Mouse (Mus musculus): ENCODE measurements around the gene Stx17. TPM values are rescaled to one million over a fixed set of nuclear protein-coding genes. Genes with fewer than 3 reads are reported as not detected.

Stx17 gene
- total RNA-seq, 2 experiments from 2014 or later: 50.6 to 61.4 TPM

DNA sequence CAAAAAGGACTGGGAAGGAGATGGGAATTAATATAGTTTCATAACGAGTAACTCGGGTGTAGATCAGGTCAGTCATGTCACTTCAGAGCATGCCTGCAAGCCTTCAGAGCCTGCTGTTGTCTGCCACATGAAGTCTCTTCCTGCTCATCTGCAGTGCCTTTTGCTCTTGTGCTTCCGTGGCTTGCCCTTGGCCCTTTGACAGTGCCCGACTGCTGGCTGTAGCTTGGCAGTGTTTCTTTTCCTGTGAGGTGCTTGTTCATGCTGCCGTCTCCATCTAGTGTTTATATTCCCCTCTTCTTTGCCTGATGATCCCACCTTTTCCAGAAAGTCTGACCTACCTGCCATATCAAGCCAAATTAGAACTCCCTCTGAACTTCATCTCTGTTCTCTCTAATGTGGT is 39.1 kb downstream of the Stx17 start:
- peak; percentile 57 for DNase-seq

DNA sequence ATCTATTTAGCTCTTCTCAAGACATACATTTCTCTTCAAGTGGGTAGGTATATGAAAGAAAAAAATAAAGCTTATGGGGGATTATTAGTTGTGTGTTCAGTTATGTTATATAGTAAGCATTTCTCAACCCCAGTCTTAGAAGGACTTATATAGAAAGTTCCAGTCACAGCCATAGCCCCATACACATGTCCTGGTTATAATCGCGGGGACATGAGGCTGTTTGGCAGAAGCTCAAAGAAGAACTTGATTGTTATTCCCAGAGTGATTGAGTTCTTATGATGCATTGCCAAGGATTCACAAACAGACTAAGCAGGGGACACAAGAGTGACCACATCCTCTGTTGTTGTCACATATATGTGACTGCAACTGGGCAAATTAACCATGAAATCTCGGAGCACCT is 51.0 kb downstream of the Stx17 start:
- no peak for DNase-seq

DNA sequence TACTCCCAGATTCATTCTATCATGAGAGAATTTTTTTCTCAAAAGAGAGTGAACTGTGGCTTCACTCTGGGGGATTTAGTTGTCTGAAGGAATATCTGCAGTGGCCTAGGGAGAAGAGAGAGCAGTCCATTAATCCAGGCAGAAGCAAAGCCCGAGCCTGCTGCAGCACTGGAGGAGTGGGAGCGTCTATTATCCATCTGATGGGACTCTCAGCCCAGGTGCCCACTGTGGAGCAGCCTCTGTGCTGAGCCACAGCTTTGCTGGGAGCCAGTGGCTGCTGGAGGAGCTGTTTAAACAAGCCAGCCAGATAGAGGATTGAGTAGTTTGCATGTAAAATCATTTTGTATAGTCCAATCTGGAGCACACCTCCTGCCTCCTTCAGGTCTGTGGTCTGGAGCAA is 56.2 kb downstream of the Stx17 start:
- no peak for DNase-seq

DNA sequence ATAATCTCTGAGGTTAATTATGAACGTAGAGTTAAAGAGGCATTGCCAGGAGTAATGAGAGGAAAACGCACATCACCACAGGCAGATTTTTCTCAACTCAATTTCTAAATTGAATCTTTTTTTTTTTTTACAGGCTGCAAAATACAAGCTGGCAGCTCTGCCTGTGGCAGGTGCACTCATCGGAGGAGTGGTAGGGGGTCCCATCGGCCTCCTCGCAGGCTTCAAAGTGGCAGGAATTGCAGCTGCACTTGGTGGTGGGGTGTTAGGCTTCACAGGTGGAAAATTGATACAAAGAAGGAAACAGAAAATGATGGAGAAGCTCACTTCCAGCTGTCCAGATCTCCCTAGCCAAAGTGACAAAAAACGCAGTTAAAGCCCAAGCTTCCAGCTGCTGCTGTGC is 56.7 kb downstream of the Stx17 start:
- DNase-seq: no peak

DNA sequence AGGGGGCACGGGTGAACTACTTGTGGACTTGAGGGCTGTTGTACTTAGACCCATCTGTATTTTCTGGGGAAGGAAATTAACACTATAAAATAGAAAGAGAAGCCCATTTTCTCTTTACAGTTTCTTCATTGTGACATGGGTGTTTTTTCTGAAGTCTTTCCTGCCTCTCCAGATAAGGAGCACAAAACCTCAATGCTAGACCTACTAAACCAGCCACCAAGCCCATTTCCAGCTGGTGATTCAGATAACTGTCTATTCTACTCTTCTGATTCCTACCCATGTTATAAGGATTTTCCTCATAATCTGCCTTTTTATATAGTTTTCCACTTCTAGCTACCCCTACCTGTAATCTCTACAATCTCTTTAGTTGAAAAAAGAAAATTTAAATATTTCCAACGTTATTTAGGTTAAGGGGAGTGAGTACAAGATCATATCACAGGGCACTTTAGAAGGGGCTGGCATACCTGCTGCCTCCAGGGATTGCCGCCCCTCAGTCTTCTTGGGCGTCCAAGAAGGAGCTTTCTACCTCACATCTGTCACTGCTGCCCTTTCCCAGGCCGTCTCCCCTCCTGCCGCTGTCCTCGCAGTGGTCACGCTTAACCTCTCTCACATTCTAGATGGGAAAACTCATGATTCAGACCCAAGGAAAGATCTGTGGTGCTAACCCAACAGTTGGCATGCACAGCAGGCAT is 57.5 kb downstream of the Stx17 start:
- no peak for DNase-seq

DNA sequence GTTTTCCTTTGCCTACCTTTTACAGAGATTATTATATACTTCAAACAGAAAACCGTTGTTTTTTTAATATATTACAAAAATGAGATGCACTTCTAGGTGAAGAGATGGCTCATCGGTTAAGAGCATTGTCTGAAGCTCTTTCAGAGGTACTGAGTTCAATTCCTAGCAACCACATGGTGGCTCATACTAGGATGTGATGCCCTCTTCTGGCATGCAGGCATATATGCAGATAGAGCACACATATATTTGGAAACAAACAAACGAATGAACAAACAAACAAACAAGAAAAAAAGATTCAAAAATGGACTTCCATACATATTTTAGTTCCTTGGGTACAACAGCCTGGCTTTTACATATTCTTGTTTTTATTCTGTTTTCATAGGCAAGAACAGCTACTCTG is 73.2 kb downstream of the Stx17 start:
- DNase-seq: no peak

DNA sequence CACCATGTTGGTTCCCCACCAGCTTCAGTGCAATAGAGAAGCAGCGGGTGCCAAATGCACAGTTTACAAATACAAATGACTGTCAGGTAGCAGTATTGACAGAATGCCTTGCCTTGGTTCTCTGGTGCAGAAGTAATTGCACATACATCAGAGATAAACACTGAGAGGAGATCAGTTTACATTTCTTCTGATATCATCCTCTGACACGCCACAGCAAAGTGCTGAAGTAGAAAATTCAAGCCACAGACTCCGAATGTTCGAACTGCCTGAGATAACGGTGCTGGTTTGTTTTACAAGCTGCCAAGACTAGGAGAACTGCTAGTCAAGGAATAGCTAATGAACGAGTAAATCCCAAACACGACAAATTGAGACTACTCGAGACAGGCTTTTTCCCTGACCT is 73.7 kb downstream of the Stx17 start:
- DNase-seq: no peak

DNA sequence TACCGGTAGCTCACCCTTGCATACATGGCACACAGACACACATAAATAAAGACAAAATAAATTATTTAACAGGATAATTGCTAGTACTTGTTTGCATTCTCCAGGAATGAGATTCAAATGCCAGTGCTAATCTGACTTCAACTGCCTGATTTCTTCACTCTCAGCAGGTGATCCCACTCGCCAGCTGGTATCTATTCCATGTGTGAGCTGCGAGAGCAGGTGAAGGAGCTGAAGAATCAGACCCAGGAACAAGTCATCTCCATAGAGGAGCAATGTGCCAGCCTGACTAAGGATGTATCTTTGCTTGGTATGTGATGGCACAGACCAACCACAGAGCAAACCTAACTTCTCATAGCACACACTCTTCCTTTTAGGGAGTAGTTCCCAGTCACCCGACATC is 78.8 kb downstream of the Stx17 start:
- no peak for DNase-seq

DNA sequence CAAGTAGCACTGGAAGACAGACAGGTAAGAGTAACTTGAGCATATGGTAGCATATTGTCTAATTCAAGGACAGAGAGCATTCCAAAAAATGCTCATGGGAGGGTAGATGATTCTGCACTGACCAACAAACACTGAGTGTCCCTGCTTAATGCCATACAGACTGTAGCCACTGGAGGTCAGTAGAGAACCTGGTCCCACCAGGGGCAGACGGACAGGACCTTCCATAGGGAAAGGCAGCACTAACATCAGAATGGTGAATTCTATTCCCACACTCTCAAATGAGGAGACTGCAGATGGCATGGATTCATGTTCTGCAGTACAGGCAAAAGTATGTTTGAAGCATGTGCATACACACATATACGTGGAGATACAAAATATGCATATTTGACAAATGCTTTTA is 100.5 kb downstream of the Stx17 start:
- DNase-seq: peak; percentile 87

DNA sequence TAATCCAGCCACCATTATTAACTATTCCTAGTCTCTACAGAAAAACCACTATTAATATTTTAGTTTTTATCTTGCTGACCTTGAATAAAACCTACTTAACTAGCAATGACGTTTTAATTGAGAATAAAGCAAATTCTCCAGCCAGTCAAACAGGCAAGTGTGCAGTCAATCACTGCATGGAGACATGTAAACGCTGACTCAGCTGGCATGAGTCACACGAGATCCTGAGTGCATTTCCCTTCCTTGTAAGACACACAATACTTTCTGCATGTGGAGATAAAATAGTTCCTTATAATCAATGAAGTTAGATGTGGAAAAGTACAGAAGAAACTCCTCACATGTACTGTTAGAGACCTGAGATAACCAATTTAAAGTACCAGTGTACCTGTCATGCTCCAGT is 100.9 kb downstream of the Stx17 start:
- DNase-seq: peak; percentile 39

DNA sequence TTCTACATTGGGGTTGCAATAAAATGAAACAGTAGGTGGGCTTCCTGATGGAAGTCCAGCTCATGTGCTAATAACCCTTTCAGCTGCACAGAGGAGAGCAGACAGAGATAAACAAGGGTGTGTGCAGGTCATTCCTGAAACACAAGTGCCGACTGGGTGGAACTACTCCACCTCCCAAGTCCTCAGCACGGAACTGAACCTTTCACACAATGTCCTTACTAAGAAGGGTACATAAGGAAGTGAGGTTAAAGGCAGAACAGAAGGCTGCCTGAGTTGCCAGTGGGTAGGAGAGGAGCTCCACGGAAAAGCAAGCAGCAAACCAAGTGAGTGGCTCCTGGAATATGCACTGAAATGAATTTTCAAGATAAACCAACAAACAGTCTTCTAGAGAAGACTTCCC is 102.1 kb downstream of the Stx17 start:
- no peak for DNase-seq

Small RNAs within 50 kb of the gene (microRNA-seq; reads per million reads assigned to microRNA genes)
- gene Mir1958: not detected

Other genes starting within 250 kb of the Stx17 start
- 10 to 100 TPM; 28.0 to 54.2 TPM for gene Nr4a3, start 79.8 kb upstream of the Stx17 start, total RNA-seq (2021)
- 10 to 100 TPM; 48.7 to 53.9 TPM for gene Erp44, start 154.6 kb downstream of the Stx17 start, total RNA-seq (2021)
- gene Invs, start 154.8 kb downstream of the Stx17 start, total RNA-seq (2021): 1 to 10 TPM; 8.4 to 9.3 TPM